Mouse (Mus musculus) kidney, embryonic 16.5 days (tissue): ENCODE results near the gene Tchp. TPM values are rescaled to one million over a fixed set of nuclear protein-coding genes. Genes with fewer than 3 reads are reported as not detected.

Experiments
- ATAC-seq: fragments of 200-750 bp; cut with Nextera tagmentation; 2 replicates; pipeline ENCODE4 v1.8.0; 2017; ENCODE audit warnings: moderate TSS enrichment; ENCODE audit not compliant: low FRiP score, low TSS enrichment
- H3K27ac ChIP-seq: fragments of 300-500 bp; sonication (generic); 2 replicates; pipeline ENCODE4 v1.5.1; 2014; ENCODE audit warnings: low read length
- H3K27me3 ChIP-seq: fragments of 300-500 bp; sonication (generic); 2 replicates; pipeline ENCODE4 v1.6.1; 2014; ENCODE audit warnings: low read length, control low read depth, mixed read lengths; ENCODE audit not compliant: insufficient read depth
- H3K36me3 ChIP-seq: fragments of 300-500 bp; sonication (generic); 2 replicates; pipeline ENCODE4 v1.6.1; 2014; ENCODE audit warnings: low read length, control low read depth, mixed read lengths; ENCODE audit not compliant: insufficient read depth
- H3K4me1 ChIP-seq: fragments of 300-500 bp; sonication (generic); 2 replicates; pipeline ENCODE4 v1.6.1; 2014; ENCODE audit warnings: low read length, control low read depth, mixed read lengths; ENCODE audit not compliant: insufficient read depth
- H3K4me2 ChIP-seq: fragments of 300-500 bp; sonication (generic); replicated peaks from 2 replicates; pipeline ENCODE4 v1.6.1; 2014; ENCODE audit warnings: low read depth, low read length
- H3K4me3 ChIP-seq: fragments of 300-500 bp; sonication (generic); 2 replicates; pipeline ENCODE4 v1.5.1; 2014; ENCODE audit warnings: mild to moderate bottlenecking, low read length
- H3K9ac ChIP-seq: fragments of 300-500 bp; sonication (generic); replicated peaks from 2 replicates; pipeline ENCODE4 v1.6.1; 2014; ENCODE audit warnings: low read length
- H3K9me3 ChIP-seq: fragments of 300-500 bp; sonication (generic); 2 replicates; pipeline ENCODE4 v1.6.1; 2016; ENCODE audit warnings: low read length, control low read depth
- WGBS: fragments of 180-500 bp; shearing (Covaris S2); extraction: QIAGEN DNeasy Blood & Tissue Kit; methylation state at CpG from one replicate; pipeline ENCODE4 v1.1.7; 2014; 5-methylcytosine and 5-hydroxymethylcytosine counted together
- microRNA-seq: library from miRNA; unstranded; fragments of <30 nt; microRNA quantifications from one replicate; pipeline ENCODE4, GENCODE M21; 2016
- polyA plus RNA-seq: library from polyadenylated mRNA; unstranded; fragments of >200 nt; fragmentation: Nextera tagmentation; extraction: Ambion mirVana; gene quantifications from 2 replicates; pipeline ENCODE4 v1.2.1, GENCODE M21; 2015

Tchp gene
- polyA plus RNA-seq, 1 experiment from 2014 or later, result 15.5 TPM

- Histone ChIP-seq H3K4me1 (peaks cover 10% of the 10 kb centered on the region), H3K9me3 (no peaks in the 10 kb centered on the region), H3K36me3 (peaks cover 10% of the 10 kb centered on the region; the same call in 1 of the 2 replicates), H3K9ac (no peak overlapping the region), H3K27me3 (no peaks in the 10 kb centered on the region), H3K27ac (no peak overlapping the region), H3K4me2 (no peak overlapping the region), H3K4me3 (no peak overlapping the region)
- 87% methylated on average over 8 of the region's 8 CpGs for WGBS
- ATAC-seq, result no peak
Observed at GRCm38 (mm10) chr5:114769786-114770185, 62.2 kb downstream of the Tchp start.

DNA sequence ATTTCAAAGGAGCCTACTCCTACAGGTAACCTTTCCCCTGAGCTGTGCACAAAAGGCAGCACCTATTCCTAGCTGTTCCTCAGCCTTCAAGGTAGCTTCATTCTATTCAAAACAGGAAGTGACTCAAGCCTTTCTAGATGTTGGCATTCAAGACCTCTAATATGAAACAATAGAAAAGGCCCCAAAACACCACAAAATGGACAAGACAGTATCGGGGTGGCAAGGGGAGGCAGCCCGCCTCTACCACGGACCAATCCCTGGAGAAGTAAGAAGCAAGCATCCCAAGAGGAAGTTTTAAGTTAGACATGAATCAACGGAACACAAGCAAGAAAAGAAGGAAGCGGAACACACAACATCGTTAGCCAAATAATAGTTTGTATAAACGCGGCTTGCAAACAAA, 64.2 kb downstream of the Tchp start:
- peak overlapping the region; percentile 85 for H3K4me3 ChIP-seq
- H3K4me2 ChIP-seq, result peak overlapping the region; percentile 98
- H3K36me3 ChIP-seq, result no peaks in the 10 kb centered on the region
- no peaks in the 10 kb centered on the region for H3K9me3 ChIP-seq
- H3K27ac ChIP-seq, result no peak overlapping the region
- 68% methylated on average over 8 of the region's 8 CpGs for WGBS
- ATAC-seq, result no peak
- peaks cover 25% of the 10 kb centered on the region for H3K4me1 ChIP-seq
- peak overlapping the region; percentile 96; the same call in 1 of the 2 replicates for H3K9ac ChIP-seq
- no peaks in the 10 kb centered on the region for H3K27me3 ChIP-seq

Small RNAs within 50 kb of the gene (microRNA-seq; reads per million reads assigned to microRNA genes)
- not detected for gene Mir7028

Other genes starting within 250 kb of the Tchp start
- gene Fam222a, start 139.7 kb upstream of the Tchp start, polyA plus RNA-seq, result 4.1 and 4.5 TPM in 2 replicates
- gene Trpv4, start 49.3 kb upstream of the Tchp start, polyA plus RNA-seq, result 33.4 and 33.6 TPM in 2 replicates
- 86.0 and 89.6 TPM in 2 replicates for gene Gltp, start 16.8 kb upstream of the Tchp start, polyA plus RNA-seq
- gene Ankrd13a, start 66.9 kb downstream of the Tchp start, polyA plus RNA-seq, result 15.6 and 33.9 TPM in 2 replicates
- gene Git2, start 67.8 kb downstream of the Tchp start, polyA plus RNA-seq, result 45.7 and 50.1 TPM in 2 replicates
- 105 and 111 TPM in 2 replicates for gene 1500011B03Rik, start 115.7 kb downstream of the Tchp start, polyA plus RNA-seq
- not detected in 2 replicates for gene 4930519G04Rik, start 145.9 kb downstream of the Tchp start, polyA plus RNA-seq
- not detected in 2 replicates for gene Gm9936, start 150.9 kb downstream of the Tchp start, polyA plus RNA-seq
- 4.5 and 4.8 TPM in 2 replicates for gene Oasl2, start 189.2 kb downstream of the Tchp start, polyA plus RNA-seq
- 1.5 and 2.1 TPM in 2 replicates for gene Oasl1, start 215.5 kb downstream of the Tchp start, polyA plus RNA-seq
- gene 2210016L21Rik, start 234.4 kb downstream of the Tchp start, polyA plus RNA-seq, result 55.7 and 63.3 TPM in 2 replicates